Mouse (Mus musculus) kidney, postnatal 14 days (tissue): ENCODE measurements around the gene Car10.
"Not testable (repeated sequence)": the region's sequence is repeated elsewhere in the genome, so short reads cannot be mapped to it uniquely, and the experiment has no call there.

Experiments
- DNase-seq: peaks from one replicate; pipeline ENCODE4 v3.0.0; 2022; ENCODE audit warnings: mixed read lengths

The Car10 gene

DNA sequence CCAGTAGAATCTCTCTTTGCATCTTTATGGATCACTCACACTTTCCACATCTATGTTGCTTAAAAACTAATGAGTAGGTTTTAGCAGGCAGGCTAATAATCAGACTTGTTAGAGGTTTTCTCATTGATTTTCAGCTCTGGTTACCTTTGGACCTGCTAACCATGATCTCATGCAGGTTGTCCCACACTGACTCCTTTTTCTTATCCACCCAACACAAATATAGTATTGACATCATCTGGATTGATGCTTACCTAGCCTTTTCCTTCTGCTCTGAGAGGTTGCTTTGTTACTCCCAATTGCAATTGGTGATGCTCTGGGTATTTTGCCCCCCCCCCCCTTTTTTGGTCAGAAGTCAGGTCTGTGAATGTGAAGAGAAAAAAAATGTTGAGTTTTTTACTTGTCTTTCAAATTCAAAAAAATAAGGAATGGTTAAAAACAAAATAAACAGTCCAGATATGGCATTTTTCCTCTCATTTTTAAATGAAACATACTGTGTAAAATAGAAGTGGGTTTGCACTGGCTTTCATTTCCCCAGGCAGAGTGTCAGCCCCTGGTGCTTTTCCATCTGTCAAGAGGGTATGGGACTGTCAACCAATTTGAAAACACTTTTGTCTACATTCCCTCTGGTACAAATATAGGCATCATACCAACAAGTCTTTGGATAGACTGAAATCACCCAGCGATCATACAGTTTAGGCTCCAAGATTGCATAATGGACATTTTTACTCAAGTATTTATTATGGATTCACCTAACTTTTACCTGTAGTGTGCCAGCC, 75.9 kb downstream of the Car10 start:
- DNase-seq = no peak

DNA sequence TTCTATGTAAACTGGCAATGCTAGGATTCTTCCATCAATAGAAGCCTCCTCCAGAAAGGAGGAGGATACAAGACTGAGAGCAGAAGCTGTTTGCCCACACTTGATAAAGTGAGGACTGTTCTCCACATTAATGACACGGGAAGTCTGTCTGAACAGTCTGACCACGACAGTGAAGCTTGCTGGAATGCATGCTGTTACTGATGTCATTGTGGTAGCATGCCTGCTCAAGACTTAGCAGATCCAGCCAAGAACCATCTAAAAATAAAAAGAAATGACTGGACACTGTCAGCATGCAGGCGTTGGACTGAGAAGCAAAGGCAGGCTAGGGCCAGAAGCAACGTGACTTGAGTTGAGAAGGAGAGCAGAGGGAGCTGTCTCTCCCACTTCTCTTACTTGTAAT, 87.6 kb downstream of the Car10 start:
- DNase-seq = no peak

DNA sequence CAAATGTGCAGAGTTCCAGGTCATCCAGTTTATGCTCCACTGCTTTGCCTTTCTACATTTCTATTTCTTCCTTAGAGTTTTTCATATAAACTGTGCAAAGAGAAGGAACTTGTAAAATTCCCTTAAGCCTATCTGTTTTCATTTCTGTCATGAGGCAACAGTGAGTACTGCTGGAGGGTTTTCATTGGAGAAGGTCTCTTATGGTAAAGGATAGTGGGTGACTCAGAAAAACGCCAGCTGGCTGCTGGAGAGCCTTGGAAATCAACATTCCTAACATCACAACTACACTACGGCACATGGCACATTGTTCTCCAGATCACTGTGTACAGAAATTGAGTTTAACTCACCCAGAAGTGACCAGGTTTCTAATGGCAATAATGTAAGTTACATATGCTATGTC, 88.3 kb downstream of the Car10 start:
- DNase-seq = no peak

DNA sequence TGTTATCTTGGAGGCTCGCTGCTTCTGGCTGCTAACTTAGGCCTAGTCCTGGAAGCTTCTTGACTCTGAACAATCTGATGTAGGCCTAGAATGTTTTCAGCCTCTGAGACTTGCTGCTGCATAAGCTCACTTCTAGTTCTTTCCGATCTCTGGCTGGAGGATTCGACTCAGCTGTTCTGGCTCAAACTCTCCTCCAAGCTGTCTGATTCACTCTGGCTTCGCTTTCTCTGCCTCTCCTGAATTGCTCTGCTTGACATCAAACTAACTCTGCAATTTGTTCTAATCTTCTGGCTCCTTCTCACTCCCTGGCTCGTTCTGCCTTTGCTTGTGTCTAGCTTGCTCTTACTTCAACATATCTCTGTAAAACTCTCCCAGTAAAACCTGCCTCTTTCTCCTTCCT, 90.8 kb downstream of the Car10 start:
- DNase-seq = no peak

- no peak for DNase-seq
Observed at GRCm38 (mm10) chr11:93200046-93200445, 102.2 kb downstream of the Car10 start.

DNA sequence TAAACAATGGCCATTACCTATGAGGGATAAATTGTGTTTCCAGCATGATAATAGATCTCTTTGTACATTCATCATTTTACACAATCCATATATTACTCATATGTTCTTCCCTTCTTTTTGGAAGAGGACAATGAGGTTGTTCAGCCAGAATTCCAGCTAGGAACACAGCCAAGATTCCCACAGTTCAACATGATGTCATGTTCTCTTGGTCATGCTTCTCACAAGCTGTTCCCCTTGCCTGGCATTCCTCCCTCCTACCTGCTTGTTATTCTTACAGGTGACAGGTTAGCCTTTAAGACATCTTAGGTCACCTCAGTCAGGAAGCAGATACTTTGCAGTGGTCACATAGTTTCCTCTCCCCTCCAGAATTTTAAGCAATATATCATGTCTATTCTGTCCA, 119.6 kb downstream of the Car10 start:
- no peak for DNase-seq

DNA sequence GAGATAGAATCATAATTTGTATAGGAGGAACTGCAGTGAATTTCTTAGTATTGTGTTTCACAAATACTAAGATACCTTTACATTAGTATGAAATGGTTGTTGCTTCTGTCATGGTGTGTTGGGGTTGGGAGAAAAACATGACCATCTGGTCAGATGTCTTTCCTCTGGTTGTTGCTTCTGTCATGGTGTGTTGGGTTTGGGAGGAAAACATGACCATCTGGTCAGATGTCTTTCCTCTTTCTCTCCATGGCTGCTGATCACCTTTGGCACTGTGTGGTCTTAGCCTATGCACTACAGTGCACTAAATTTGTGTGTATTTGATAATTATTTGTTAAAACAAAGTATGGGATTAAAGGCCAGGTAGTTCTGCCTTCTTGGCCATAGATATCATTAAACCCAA, 132.2 kb downstream of the Car10 start:
- no peak for DNase-seq

DNA sequence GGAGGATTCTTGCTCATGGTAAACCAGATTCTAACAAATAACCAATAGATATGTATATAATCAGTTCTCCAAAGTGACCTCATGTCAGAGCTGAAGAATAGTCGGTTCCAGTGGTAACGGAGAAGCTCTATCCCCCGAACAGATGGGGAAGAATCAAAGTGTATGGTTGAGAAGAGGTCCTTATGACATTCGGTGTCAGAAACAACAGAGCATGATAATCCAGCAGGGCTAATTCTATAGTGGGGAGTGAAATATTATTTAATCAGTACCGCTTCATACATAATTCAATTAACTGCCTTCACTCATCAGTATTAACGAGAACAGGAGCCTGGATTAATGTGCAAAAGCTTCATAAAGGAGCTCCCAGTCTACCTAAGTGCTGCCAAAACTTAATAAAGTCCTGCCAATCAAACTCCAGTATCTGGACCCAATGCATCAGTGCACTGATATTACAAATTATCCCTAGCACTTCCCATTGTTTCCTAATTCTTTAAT, 152.0 kb downstream of the Car10 start:
- DNase-seq = no peak

GRCm38 (mm10) chr11:93251766-93252165, 153.9 kb downstream of the Car10 start:
- no peak for DNase-seq

DNA sequence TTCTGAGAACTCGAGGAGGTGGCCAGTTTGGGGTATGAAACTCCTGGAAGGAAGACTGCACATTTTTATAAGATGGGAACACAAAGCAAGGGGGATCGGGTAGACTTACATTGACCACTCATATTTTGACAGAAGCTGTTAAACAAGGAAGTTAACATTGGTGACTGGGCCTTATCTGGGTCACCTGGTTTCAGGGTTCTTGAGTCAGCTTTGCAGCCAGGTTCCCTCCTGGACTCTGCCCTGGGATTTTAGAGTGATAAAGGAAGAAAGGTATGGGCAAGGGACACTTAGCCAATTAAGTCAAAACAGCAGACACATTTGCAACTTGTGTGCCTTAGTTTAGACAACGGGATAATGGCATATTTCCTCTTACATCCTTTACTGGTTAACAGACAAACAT, 166.2 kb downstream of the Car10 start:
- DNase-seq = no peak

DNA sequence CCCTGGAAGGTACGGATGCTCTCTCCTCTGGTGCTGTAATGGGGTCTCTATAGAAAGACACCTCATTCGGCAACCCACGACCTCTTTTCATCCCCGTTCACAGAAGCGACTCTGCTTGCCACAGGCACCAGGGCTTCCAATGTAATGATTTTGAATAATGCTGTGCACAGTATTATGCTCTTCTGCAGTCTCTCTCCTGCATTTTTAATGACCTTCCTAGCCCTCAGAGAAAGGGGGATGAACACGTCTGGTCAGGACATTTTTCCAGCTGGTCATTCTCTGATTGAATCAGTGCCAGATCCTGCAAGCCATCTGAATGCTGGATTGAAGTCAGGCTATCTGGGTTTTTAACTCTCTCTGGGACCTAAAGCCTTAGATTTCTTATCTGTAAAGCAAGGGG, 174.2 kb downstream of the Car10 start:
- no peak for DNase-seq

DNA sequence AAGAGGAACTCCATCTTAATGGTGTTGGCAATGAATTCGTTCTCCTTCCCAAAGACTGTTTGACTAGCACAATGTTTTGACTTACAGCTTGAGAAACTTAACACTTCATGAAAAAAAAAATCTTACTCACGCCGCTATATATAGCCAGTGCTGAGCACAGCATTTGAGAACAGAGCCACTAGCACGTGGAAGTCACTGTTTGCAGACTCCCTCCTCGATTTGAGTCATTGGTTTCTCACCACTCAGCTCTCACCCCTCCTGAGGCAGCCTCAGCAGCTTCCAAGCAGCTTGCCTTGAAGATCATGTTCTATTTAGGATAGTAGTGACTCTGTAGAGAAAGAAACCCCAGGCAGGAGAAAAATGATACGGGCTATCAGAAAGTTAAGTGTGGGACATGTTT, 176.1 kb downstream of the Car10 start:
- DNase-seq = no peak

- no peak for DNase-seq
Observed at GRCm38 (mm10) chr11:93293661-93294060, 195.8 kb downstream of the Car10 start.

GRCm38 (mm10) chr11:93309981-93310380, 212.2 kb downstream of the Car10 start:
- no peak for DNase-seq

DNA sequence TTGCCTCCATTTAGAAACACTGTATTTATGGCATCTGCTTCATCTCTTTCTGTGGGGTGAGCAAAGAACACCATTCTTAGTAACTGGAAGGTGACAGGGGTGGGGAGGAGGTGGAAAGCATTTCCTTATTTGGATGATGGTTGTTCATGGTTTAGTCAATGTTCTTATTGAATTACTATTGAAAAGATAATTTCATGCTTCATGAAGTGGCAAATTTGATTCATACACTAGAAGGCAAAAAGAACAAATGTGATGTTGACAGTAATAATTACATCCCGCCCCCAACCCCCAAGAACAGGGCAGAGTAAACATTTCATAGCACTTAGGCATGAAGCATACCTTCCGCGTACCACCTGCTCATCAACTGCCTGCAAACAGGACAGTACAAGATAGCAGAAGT, 239.9 kb downstream of the Car10 start:
- DNase-seq = no peak

DNA sequence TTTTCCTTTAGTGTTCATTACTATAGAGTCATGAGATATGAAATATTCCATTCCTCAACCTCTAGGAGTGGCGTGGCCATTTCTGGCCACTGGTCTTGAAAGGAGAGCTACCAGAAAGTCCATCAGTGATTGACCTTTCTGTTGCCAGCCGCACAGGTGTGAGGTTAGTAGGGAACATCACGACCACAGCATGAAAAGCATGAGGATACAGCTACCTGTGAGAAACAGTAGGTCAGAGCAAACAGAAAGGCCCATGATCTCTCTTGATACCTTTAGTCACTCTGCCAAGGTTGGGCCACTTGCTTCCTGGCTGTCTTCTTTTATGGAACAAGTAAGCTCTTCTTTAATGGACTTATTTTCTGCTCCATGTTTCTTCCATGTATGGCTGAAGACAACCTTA, 246.1 kb downstream of the Car10 start:
- no peak for DNase-seq

- no peak for DNase-seq
Observed at GRCm38 (mm10) chr11:93344869-93345268, 247.0 kb downstream of the Car10 start.

- DNase-seq = no peak
Observed at GRCm38 (mm10) chr11:93361576-93361975, 263.7 kb downstream of the Car10 start.

DNA sequence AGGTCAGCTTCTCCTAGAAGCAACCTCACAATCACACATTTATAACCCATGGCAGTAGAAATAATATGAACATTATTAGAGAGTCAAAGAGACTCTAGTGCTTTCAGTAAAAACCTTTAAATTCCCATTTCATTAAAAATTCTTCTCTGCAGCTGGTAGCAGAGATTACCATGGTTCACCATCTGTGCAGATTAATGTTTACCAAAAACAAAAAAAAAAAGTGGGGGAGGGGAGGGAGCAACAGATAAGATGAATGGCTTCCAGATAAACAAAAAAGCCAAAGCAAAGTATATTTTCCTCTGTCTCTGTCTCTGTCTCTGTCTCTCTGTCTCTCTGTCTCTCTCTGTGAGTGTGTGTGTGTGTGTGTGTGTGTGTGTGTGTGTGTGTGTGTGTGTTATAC, 266.3 kb downstream of the Car10 start:
- no peak for DNase-seq

DNA sequence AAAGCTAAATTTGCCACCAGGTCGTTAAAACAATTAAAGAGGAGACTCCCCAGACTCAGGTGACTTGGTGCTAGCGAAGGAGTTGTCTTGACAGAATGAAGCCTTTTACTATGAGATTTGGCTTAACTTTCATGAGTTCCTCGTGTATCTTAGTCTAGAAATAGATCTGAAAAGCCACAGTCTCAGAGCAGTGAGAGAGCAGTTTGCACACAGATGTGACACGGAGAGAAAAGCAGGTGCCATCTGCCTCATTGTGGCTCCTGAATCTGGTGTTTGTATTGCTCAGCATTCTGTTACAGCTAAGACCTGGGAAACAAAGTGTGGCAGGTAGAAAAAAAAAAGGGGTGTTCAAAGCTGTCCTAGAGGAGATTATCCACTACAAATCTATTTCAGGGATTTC, 269.4 kb downstream of the Car10 start:
- DNase-seq = no peak

DNA sequence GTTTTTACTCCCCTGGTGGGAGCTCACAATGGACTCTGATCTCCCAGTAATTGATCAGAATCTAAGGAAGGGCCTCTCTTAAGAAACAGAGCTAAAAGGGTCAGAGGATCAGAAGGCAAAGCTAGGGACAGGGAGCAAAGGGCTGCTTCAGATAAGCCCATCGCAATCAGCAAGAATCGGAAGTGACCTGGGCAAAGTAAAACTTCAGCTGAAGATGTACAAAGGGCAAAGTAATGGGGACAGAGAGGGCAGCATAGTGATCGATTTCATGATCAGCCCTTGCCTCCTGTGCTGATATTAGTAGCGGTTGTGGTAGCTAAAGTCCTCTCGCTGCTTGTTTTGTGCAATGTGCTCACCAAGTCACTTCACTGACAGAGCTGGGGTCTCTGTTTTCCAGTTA, 269.9 kb downstream of the Car10 start:
- DNase-seq = no peak

GRCm38 (mm10) chr11:93373697-93374354, 276.0 kb downstream of the Car10 start:
- no peak for DNase-seq

GRCm38 (mm10) chr11:93391159-93391558, 293.3 kb downstream of the Car10 start:
- DNase-seq = no peak

- not testable (repeated sequence) for DNase-seq
Observed at GRCm38 (mm10) chr11:93393371-93393770, 295.5 kb downstream of the Car10 start.

DNA sequence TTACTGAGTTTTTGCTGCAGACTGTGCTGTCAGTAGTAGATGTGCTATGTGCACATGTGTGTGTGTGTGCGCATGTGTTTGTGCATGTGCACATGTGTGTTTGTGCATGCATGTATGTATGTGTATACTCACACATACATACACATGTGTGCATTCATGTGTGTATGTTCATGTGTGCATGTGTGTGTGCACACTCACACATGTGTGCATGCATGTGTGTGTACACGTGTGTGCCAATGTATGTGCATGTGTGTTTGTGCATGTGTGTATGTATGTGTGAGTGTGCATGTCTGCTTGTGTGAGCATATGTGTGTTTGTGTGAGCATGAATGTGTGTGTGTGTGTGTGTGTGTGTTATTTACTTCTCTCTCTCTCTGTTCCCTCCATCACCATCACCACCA, 298.5 kb downstream of the Car10 start:
- DNase-seq = no peak
